Mouse (Mus musculus) urinary bladder, adult 18-20 months (tissue): ENCODE measurements at regions not wholly inside any gene's neighbourhood (a gene's known extent, or its start where the extent isn't known, plus 50 kb on each side); places are given as distances from the start of the nearest gene placed in this dataset.

Experiments used
- DNase-seq, 2 experiments: peaks; one replicate each; pipeline ENCODE4 v3.0.0; 2022; ENCODE audit warnings: low spot score in 2 of 2, mixed read lengths in 2 of 2

DNA sequence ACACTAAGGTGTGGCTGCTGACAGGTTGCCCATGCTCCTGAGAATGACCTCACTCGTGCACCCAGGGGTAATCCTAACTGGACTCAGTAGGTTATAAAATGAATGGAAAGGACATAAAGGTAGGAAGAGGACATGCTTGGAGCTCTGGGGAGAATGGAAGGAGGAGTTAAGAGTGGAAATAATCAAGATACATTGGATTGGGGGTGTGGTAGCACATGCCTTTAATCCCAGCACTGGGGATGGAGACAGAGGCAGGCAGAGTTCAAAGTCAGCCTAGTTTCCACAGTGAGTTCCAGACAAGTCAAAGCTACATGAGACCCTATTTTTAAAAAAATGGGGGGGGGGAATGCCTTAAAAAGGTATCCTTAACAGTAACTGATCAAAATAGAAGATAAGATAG is 167.9 kb upstream of the Hnrnpa3 start:
- DNase-seq: no peak

DNA sequence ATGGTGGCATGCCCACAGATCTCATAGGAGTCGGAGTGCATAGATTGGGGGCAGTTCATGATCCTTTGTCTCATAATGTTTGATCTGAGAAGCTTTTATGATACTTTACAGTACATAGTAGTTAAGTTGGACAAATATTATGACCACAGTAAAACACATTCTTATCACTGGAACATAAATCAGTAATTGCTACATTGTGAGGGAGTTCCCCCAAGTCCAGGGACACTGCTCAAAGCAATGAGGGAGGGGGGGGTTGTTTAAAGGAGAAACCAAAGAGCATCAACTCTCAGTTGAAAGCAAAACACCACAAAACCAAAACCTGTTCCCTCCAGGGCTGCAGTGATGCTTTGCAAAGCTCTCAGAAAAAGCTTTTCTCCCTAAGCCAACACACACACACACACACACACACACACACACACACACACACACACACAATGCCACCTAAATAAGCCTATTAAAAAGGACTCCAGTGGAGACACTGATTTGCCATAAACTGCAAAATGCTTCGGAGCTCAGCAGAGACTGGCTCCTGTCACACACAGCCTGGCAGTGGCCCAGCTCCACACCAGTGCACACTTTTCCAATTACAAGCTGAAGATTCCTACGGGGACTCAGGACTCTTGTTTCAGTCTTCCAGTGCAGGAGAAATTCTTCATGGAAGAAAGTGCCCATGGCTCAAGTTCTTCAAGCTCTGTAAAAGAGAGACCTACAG is 167.1 kb upstream of the Hnrnpa3 start:
- DNase-seq: no peak

GRCm38 (mm10) chr2:75492501-75492898 is 166.6 kb upstream of the Hnrnpa3 start:
- DNase-seq: no peak

DNA sequence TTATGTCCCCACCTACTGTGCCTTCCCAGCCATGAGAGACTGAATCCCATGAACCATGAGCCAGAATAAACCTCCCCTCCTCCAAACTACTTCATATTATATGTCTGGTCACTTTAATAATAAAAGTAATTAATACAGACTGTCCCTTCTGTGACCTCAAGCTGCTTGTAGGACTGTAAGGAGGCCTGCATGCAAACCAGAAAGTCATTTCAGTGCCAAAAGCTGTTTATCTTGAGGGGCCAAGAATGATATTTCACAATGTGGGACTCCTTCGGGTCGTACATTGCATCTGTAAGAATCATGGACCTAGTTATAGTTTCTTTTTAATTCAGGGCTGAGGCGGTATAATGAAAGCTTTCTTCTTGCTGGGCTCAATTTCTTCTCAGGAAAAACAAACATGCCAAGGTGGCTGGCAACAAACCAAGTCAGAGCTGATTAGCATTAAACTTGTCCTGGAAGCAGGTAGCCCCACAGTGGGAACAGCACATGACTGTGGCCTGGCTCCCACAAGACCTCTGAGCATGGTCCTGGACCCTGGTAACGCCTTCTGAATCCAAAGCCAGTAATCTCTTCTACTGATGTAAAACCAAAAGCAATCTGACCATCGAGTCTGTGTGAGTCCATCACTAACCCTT is 162.3 kb upstream of the Hnrnpa3 start:
- DNase-seq: no peak

DNA sequence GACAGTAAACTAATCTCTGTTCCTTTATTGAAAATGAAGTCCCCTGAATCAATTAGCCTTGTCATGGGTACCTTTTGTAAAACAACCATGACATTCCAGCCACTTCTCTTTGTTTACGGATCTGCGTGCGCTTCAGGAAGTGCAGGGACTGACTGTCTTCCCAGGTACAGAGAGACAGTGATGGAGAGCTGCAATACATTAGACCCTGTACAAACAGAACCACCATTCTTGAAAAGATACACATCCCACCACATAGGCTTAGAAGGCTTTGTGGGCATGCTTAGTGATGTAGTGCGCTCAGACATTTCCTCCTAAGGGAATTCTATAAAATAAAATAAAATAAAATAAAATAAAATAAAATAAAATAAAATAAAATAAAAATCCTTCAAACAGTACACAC is 148.8 kb upstream of the Hnrnpa3 start:
- no peak for DNase-seq

DNA sequence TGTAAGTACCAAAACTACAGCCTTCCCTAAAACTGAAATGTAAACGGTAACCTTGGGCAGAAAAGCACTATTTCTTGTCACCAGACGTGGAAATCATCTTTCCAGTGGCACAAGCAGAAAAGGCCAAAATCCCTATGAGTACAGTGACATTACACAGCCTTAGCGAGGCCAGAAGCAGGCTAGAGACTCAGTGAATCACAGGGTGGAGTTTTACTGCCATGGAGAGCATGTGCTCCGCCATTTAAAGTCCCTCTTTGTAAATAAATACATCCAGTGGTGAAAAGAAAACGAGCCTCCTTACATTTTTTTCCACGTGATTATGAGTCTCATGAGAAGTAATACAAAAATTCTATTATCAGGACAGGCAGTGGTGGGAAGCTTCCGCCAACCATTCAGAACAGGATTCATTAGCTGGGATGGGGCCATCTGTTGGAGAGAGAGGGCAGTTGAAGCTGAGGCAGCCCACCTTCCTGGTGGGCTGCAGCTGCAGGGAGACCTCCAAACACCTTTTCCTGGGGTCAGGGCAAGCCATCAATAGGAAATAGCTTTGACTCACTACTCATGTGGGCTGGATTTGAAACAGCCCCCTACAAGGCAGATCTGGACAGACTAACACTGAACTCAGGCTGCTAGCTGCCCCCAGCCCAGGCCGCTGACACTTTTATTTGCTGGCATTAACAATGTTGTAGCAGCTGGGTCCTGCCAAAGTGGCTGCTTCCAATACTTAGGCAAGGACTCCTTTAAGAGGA is 146.5 kb upstream of the Hnrnpa3 start:
- no peak for DNase-seq

DNA sequence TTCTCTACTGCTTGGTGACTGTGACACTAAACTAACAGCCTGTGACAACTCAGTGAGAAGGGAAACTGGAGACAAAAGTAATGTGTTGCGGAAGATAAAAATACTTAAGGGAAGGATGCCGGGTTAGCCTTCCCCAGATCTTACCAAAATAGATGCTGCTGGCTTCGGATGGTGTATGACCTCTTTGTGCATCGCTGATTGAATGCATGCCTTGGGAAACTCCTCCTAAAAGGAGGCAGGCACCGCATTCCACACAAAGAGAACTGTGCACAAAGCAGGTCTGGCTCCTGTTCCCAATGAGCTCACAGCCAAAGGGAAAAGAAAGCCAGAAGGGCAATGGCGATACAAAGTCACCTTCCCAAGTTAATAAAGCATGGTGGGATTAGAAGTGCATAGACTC is 144.9 kb upstream of the Hnrnpa3 start:
- DNase-seq: no peak

DNA sequence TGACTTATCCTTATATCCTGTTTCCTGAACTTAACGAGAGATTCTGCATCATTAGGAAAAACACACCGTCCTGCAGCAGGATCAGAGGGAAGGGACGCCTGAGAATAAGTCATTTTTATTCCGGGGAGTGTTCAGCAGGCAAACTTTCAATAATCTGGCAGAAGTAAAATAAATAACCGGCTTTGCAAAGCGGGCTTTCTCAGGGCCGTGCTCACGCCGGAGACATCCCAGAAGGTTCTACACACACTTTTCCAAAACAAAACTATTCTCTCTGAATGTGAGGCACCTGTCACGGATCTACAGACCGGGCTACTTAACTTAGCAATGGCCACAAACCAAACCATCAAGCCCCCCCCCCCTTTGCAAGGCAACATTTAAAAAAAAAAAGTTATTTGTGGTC is 142.8 kb upstream of the Hnrnpa3 start:
- no peak for DNase-seq

DNA sequence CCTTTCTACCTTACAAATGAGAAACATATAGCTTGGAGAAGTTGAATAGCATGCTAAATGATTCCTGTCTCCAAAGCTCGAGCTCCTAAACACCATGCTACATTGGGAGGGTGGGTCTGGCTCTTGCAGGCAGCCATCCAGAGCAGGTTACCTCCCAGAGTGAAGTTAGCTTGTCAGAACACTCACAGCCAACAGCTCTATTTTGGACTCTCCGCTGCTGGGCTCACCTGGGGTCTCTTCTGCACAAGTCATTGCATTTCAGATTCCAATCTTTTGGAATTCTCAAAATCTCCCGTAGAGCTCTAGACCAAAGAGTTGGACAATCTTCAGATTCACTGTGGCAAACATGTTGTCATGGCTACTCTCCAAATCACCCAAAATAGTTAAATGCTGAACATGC is 142.0 kb upstream of the Hnrnpa3 start:
- DNase-seq: no peak

- no peak for DNase-seq
Measured at GRCm38 (mm10) chr2:75518607-75519006, 140.5 kb upstream of the Hnrnpa3 start.

DNA sequence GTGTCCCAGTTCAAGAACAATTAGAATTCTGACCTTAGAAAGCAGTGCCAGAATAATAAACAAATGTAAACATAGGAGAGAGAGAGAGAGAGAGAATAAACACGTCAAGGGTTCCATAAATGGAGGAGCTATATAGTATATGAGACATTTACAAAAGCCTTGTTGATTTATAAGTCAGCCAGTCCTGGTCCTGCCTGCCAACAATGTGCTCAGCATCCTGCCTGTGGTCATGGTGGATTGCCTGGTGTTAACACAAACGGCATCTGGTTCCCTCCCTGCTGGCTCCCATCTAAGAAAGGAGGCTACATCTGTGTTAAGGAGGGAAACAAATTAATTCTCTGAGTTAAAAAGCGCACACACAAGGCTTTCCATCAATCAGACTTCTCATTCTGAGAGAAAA is 133.5 kb upstream of the Hnrnpa3 start:
- DNase-seq: no peak

DNA sequence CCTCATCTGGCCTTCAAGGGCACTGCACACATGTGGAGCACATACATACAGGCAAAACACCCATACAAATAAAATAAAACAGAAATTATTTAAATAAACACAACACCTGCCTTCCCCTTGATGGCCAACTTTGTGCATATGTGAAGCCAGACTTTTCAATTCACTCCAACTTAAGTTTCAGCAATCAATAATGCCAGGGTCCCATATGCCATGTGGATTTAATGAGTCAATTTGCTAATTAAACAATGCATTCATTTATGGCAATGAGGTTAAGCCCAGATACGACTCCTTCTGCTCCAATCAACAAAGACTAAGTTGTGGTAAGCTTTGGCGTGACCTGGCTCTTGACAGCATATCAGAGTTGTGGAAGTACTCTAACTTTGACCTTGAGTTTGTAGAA is 130.4 kb upstream of the Hnrnpa3 start:
- no peak for DNase-seq

GRCm38 (mm10) chr2:75538114-75538513 is 120.9 kb upstream of the Hnrnpa3 start:
- DNase-seq: no peak

DNA sequence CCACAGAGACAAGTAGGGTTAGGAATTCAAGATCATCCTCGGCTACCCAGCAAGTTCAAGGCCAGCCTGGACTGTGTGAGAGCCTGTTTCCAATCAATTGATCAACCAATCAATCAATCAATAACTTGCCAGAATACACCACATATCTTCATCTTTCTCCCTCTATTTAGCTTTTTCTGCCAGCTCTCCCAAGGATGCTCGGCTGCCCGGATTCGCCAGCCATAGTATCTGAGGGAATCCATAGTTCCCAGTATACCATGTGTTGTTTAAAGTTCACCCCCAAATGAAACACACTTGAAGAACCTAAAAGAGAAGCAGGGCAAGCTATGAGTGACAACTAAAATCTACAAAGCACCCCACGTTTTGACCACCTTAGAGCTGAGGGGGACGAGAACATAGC is 119.3 kb upstream of the Hnrnpa3 start:
- no peak for DNase-seq

DNA sequence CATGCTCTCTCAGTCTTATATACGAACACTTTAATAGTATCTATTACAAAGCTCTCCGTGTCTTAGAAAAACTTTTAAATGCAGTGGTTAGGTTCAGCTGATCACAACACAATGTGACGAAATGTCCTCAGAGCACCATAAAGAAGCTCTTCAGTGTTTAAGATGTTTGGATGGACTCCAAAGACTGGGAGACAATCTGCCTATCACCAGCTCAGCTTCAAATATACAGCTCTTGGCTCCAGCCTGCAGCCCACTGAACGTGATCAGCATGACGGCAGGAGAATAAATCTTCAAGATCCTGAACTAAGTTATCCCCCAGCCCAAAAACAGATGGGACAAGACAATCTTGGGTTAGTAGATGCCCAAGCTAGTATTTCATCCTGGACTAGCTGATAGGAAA is 116.7 kb upstream of the Hnrnpa3 start:
- DNase-seq: no peak

GRCm38 (mm10) chr2:75542781-75543180 is 116.3 kb upstream of the Hnrnpa3 start:
- DNase-seq: no peak

- no peak for DNase-seq
Measured at GRCm38 (mm10) chr2:75545971-75546370, 113.1 kb upstream of the Hnrnpa3 start.

GRCm38 (mm10) chr2:75555676-75556075 is 103.4 kb upstream of the Hnrnpa3 start:
- DNase-seq: no peak

DNA sequence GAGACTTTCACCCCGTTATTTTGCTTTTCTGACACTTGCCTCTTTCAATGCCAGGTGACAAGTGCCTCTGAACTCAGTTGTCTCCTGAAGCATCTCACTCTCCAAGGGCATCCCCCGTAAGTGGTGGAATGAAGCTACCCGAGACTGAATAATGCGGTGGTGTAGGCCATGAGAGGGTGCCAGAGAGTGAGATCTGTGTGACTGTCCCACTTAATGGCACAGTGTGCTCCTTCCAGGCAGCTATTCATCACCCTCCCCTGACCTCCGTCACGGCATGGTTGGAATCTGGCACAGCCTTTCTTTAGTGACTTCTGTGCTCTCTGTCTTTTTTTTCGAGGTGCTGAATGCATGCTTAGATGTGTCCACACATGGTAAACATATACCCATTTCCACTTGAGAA is 102.3 kb upstream of the Hnrnpa3 start:
- no peak for DNase-seq

DNA sequence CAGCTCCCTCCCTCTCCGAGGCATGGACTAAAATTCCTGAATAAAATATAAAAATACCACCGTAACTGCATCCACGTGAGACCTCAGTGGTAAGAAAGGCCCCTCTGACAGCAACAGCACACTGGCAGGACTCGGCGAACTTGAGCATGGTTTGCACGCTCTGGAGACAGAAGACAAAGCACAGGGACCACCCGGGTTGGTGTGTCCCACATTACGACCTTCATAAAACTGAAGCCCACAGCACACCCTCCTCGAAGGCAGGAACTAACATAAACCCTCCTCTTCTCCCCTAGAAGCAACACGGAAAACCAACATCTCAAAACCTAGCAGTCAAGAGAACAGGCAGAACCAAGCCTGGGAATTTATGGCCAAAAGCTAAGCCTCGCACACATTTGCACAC is 101.7 kb upstream of the Hnrnpa3 start:
- DNase-seq: no peak

GRCm38 (mm10) chr2:75559920-75560319 is 99.1 kb upstream of the Hnrnpa3 start:
- no peak for DNase-seq

DNA sequence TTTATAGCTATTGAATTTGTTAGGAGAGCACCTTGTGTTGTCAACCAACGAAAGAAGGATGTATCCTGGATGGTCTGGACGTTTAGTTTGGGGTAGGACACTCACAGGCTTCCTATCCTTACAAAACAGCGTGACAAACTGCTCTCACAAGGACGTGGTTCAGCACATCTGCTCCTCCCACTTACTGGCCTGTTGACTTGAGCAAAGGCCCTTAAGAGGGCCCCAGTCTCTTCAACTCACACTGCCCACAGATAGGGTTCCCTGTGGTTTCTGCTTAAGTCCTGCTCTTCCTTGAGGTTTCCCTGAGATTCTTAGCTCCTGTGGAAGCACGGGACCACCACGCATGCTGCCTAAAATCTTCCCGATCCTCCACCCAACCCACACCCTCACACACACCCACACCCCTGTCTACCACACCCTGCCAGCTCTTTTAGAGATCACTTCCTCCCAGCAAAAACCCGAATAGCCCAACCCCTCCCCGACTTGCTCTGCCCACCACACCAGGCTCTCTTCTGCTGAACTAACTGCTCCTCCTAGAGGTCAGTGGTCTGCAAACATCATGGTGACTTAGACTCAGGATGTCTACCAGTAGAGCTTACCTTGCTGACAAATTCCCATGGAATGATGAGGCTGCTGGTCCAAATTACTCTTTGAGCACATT is 95.7 kb upstream of the Hnrnpa3 start:
- DNase-seq: no peak

DNA sequence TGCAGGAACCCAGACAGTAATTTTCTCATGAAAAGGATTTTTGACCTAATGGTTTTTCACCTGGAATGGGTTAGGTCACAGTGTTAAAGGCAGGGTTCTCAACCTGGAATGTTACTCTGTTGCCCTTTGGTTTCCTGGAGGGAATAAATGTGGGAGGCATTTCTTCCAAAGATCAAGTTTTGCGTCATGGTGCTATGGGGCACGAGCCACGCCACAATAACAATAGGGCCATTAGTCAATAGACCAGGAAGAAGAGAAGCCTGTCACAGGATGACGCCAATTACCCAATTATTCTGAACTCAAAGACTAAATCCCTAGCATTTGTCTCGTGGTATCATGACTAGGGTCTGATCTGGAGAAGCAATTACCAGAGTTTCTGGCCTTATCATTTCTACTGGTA is 94.3 kb upstream of the Hnrnpa3 start:
- no peak for DNase-seq
